Mouse (Mus musculus) stomach, postnatal 0 days (tissue): ENCODE measurements around the gene Wdr90.

Source experiments
- CTCF ChIP-seq: IDR thresholded peaks from 2 replicates; pipeline ENCODE4 v1.5.1; 2016; ENCODE audit warnings: antibody characterized with exemption, low read depth, mild to moderate bottlenecking, moderate library complexity
- EP300 ChIP-seq: optimal IDR thresholded peaks from 2 replicates; pipeline ENCODE3; 2016; ENCODE audit warnings: antibody characterized with exemption

- TF ChIP-seq EP300 (no peak), CTCF (peak; percentile 95)
Observed at GRCm38 (mm10) chr17:25801029-25801428, 60.3 kb downstream of the Wdr90 start.
